Mouse (Mus musculus) adipocyte (in vitro differentiated cells): ENCODE data around the gene Acvr2b.

ENCODE experiments used
- DNase-seq: peaks from one replicate; pipeline ENCODE4 v3.0.0-alpha.2; 2016; ENCODE audit warnings: low spot score

Acvr2b gene

GRCm38 (mm10) chr9:119408898-119409664 is 7.2 kb downstream of the Acvr2b start:
- DNase-seq = no peak

DNA sequence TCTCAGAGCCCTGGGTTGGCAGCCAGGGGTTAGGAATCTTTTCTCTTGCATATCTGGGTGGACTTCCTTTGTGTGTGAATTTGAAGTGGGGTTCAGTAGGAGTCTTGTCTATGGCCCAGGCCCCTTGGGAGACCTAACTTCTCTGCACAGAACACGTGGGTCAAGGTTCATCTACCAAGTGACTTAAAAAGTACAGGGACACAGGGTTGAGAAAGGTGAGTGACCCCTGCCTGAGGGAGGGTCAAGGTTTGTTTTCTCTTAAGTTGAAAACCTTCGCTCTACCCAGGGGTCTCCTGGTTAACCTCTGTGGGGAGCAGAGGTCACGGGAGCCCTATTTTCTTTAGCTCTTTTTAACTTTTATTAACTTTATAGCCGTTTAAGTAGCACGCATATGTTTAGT is 7.9 kb downstream of the Acvr2b start:
- no peak for DNase-seq

DNA sequence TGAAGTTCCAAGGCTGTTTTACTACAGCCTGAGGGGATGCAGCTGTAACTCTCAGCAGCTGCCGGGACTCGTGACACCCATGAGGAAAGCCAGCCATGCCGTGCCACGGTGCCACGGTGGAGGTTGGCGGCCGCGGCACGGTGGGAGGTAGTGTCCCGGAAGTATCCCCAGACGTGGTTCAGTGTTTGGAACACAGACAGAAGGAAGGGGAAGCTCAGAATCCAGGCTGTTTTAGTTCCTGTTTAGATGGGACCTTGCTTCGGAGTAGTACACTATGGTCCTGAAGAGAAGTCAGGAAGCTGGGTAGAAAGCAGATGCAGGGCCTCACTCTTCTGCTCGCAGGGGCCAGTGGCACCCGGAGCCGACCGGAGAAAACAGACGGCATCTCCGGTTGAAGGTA is 16.1 kb downstream of the Acvr2b start:
- DNase-seq = no peak

- DNase-seq = no peak
Observed at GRCm38 (mm10) chr9:119419852-119420438, 18.0 kb downstream of the Acvr2b start.

- DNase-seq = peak; percentile 87
Observed at GRCm38 (mm10) chr9:119425217-119425975, 23.5 kb downstream of the Acvr2b start.

DNA sequence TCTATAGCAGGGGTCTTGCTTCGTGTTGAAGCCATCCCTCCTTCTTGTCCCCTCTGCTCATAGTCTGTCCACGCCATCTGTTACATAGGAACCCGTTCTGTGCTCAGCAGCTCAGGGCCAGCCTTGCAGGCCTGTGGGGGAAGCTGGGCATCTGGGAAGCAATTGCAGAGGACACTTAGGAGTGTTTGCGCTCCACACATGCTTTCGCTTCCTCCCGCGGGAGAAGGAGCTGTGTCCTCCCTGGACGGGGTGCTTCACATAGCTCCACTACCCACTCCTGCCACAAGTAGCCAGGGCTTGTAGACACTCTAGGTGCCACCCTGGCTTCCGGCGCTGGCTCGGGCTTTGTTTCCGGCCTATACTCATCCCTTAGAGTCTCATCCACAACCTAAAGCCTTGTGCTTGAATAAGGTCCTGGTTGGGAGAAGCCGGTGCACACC is 24.1 kb downstream of the Acvr2b start:
- DNase-seq = no peak

DNA sequence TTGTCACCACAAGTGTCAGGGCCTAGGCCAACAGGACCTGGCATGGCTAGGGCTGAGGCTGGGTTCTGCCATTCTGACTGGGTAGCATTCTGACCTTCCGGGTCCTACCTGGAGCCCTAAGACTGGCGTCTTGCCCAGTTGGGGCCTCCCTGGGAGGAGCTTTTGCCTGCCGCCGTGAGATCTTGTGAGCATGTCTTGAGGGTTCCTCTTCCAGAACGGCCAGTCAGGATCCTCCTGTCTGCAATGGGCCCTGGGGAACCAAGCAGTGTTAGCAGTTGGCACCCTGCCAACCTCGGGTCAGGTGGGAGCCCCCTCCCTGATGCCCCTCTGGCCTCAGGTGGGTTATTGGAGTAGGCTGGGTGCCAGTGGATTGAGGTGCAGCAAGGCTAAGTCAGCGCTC is 24.6 kb downstream of the Acvr2b start:
- no peak for DNase-seq

DNA sequence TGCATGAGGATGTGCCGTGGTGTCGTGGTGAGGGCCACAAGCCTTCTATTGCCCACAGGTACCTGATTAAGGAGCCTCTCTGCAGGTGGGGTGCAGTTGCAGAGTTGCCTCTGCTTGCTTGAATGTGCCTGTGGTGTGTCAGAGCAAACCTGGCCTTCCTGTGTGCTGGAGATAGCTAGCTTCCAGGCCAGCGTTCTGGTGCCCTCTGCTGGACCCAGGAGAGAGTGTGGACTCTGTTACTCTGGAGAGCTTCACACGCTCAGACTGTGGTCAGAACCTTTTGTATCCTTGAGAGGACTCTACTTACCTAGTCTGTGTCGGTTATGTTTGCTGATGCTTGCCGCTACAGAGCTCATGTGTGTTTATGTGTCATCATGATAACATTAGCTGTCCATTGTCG is 28.4 kb downstream of the Acvr2b start:
- peak; percentile 82 for DNase-seq

GRCm38 (mm10) chr9:119435855-119436254 is 33.9 kb downstream of the Acvr2b start:
- DNase-seq = no peak

DNA sequence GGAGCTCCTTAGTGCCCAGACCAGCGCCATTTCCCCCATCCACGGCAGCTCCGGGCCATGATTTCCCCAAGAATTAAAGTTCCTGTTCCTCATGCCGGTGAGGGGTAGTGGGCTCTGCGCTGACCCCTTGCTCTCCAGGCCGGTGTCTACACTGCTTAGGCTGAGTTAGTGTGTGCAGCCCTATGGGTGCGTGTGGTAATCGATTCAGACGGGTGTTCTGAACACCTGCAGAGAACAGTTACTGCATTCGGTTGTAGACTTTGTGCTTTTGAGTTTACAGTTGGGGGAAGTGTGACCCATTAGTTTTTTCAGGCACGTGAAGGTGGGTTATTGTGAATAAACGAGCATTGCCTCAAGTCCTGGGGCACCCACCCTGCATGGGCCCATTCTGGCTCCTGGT is 36.1 kb downstream of the Acvr2b start:
- DNase-seq = no peak

GRCm38 (mm10) chr9:119438498-119439000 is 36.6 kb downstream of the Acvr2b start:
- DNase-seq = no peak

DNA sequence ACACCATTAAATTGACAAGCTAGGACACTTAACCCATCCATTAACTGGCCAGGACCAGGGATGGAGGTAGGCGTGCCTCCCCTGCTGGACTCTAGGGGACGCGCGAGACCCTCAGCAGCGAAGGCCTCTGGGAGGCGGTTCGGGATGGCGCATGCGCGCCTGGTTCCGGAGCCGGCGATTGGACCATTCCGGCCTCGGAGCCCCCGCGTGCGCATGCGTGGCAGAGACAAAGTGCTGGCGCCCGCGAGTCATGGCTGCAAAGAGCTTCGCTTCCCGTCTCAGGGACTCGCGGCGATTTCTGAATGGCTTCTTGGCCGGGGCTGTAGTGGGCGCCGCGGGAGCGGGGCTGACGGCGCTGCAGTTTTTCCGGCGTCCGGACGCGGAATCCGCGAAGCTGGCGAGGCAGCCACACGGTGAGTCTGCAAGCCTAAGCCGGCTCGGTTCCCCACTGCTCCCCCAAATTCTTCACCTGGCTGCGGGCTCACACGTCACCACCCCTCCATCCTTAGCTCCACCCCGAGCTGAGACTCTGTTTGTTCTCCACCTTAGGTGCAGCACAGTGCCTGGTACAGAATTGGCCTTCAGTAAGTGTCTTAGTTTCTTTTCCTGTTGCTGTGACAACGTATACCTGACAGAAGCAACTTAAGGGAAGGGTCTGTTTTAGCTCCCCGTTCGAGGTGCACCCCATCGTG is 43.0 kb downstream of the Acvr2b start, which contains the start of gene Exog:
Gene Exog (plus strand): TSS at position 206 of the 692 bp plus-strand sequence.
- peak; percentile 94 for DNase-seq

GRCm38 (mm10) chr9:119445737-119446136 is 43.8 kb downstream of the Acvr2b start:
- peak; percentile 24 for DNase-seq

DNA sequence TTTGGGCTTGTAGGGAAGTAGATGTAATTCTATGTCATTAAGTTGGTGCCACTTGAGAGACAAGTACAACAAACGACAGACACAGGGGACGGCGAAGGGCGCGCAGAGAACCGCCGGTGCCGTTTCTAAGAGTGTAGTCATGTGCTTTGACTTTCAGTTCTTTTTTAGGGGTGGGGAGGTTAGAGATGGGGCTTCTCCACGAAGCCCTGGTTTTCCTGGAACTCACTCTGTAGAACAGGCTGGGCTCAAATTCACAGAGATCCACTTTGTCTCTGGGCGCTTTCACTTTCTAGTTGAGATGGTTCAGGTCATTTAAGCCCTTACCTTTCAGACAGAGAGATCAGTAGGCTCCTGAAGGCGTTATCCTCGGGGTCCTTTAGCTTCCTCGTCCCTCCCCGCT is 54.0 kb downstream of the Acvr2b start:
- no peak for DNase-seq

GRCm38 (mm10) chr9:119457122-119457521 is 55.2 kb downstream of the Acvr2b start:
- no peak for DNase-seq

- DNase-seq = peak; percentile 63
Observed at GRCm38 (mm10) chr9:119460410-119460809, 58.5 kb downstream of the Acvr2b start.

DNA sequence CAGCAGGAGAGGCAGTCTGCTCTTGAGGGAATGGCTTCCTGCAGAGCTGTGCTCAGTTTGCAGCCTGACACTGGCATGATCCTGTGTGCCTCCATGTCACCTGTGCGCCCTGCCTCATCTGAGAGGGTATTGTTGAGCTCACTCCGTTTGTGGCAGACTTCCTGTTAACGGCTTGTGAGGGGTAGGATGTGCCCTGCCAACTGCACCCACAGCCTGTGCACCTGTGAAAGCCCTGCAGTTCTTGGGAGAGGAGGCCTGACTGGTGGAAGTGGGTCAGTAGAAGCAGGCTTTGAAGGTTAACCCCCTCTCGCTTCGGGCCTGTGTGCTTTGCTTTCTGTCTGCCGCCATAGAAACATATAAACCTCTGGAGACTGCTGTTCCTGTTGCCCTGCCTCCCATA is 63.1 kb downstream of the Acvr2b start:
- no peak for DNase-seq

DNA sequence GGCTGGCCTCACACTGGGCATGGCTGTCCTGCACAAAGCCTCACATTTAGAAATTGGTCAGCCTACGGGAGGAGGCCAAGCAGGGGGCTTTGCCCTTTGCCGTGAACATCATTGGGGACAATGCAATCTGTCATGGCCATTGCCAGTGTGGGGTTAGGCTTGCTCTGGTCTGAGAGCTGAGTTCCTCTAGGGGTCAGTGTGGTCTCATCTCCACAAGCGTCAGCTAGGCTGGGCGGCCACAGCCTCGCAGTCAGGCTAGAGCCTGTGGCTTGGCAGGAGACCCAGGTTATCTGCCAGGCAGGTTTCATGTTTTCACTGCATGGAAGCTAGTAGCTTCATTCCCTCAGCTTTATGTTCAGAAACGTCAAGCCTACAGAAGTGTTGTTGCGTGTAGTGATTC is 63.7 kb downstream of the Acvr2b start:
- peak; percentile 4 for DNase-seq

- no peak for DNase-seq
Observed at GRCm38 (mm10) chr9:119469691-119470353, 67.9 kb downstream of the Acvr2b start.

DNA sequence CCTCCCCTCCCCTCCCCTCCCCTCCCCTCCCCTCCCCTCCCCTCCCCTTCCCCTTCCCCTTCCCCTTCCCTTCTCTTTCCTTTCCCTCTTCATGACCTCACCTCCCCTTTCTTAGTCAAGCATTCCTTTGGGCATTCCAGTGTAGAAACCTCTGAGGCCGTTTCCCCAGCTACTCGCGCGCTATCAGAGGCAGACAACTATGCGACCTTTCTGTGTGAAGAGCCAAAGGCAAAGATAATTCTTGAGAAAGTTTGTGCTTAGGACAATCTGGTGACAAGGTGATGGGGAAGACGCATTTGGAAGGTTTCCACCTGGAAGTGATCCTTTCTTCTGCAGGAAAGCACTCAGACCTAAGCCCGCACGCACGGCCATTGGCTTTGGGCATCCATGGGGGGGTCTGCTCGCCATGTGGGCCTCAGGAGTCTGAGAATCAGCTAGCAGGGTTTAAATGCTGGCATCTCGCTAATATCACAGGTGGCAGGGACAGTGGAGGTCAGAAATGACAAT is 70.5 kb downstream of the Acvr2b start:
- no peak for DNase-seq

- DNase-seq = no peak
Observed at GRCm38 (mm10) chr9:119473011-119473410, 71.1 kb downstream of the Acvr2b start.
